24 mouse cellular contexts compared by ENCODE assay signal in the genomic region with DNA sequence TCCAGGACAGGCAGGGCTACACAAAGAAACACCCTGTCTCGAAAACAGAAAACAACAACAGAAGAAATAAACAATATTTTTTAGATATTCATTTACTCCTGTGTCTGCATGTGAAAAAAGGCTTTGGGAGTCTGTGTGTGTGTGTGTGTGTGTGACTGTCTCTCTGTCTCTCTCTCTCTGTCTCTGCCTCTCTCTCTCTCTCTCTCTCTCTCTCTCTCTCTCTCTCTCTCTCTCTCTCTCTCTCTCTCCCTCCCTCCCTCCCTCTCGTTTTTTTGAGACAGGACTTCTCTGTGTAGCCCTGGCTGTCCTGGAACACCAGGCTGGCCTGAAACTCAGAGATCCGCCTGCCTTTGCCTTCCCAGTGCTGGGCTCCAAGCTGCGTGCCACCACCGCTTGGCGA. TPM values are rescaled to one million over a fixed set of nuclear protein-coding genes. Genes with fewer than 3 reads are reported as not detected.
A peak's percentile ranks its signal among the peaks of the same experiment; 100 is the strongest.
DNase-seq lines count a peak whose midpoint lies in the region; ATAC-seq and TF ChIP-seq lines count a peak whose summit lies in the region.
"Had no signal": no experiment of that assay in that cellular context is flagged by ENCODE, and none has a peak within 500 bp of the region (broad histone marks: within the 10 kb centered on the region; RNA-seq: fewer than 3 reads in every experiment).

No protein-coding gene starts in this region.

- no peak overlapping the region for H3K4me3 ChIP-seq in hindbrain, embryonic 16.5 days (ENCODE audit: low read length)
- H3K4me3 ChIP-seq in hindbrain, embryonic 12.5 days = no peak overlapping the region
- no peak overlapping the region for H3K4me3 ChIP-seq in midbrain, embryonic 10.5 days
- no peak overlapping the region for H3K4me3 ChIP-seq in midbrain, postnatal 0 days (ENCODE audit: low read depth, low read length)
- H3K4me3 ChIP-seq in ES-E14 (ENCODE audit: insufficient read depth in 1 of 2, low read depth in 1 of 2, low read length in 2 of 2, poor library complexity in 1 of 2, severe bottlenecking in 1 of 2) = no peak overlapping the region; a peak in 1 of 4 replicates
- no peak overlapping the region for H3K4me3 ChIP-seq in embryonic facial prominence, embryonic 10.5 days
- H3K4me3 ChIP-seq: embryonic facial prominence, embryonic 15.5 days; heart, adult 2 months had no signal

- no peaks in the 10 kb centered on the region for H3K9me3 ChIP-seq in hindbrain, embryonic 16.5 days (ENCODE audit: control insufficient read depth, low read length)
- no peaks in the 10 kb centered on the region for H3K9me3 ChIP-seq in hindbrain, embryonic 12.5 days (replicated peaks)
- no peaks in the 10 kb centered on the region for H3K9me3 ChIP-seq in midbrain, embryonic 10.5 days (replicated peaks)
- no peaks in the 10 kb centered on the region for H3K9me3 ChIP-seq in midbrain, postnatal 0 days (ENCODE audit: low read length)
- H3K9me3 ChIP-seq in ES-E14 (ENCODE audit: control insufficient read depth, insufficient read depth, low read depth, low read length) = no peaks in the 10 kb centered on the region
- no peaks in the 10 kb centered on the region for H3K9me3 ChIP-seq in embryonic facial prominence, embryonic 10.5 days
- H3K9me3 ChIP-seq: embryonic facial prominence, embryonic 15.5 days; liver, embryonic 13.5 days; megakaryocyte, embryonic 14.5 days had no signal

- WGBS in hindbrain, embryonic 16.5 days = 76% methylated on average over 6 of the region's 6 CpGs
- WGBS in hindbrain, embryonic 12.5 days = 77% methylated on average over 5 of the region's 6 CpGs
- WGBS in midbrain, embryonic 10.5 days = 83% methylated on average over 6 of the region's 6 CpGs
- 77% methylated on average over 6 of the region's 6 CpGs for WGBS in midbrain, postnatal 0 days
- 86% methylated on average over 6 of the region's 6 CpGs for WGBS in embryonic facial prominence, embryonic 10.5 days

- DNase-seq in midbrain, embryonic 10.5 days (ENCODE audit: low spot score) = no peak
- DNase-seq in midbrain, postnatal 0 days (ENCODE audit: low spot score) = no peak
- no peak for DNase-seq in ES-E14 (ENCODE audit: low read depth, low spot score)
- DNase-seq in embryonic facial prominence, embryonic 10.5 days (ENCODE audit: low spot score) = no peak
- no peak for DNase-seq in urinary bladder, adult 2 months (ENCODE audit: low spot score)
- DNase-seq: adrenal gland, postnatal 25 days; B cell, adult 2 months; cerebellum, adult 9-10 months; gastrocnemius, postnatal 36 days; heart, adult 2 months; kidney, adult 9 months; kidney, postnatal 14 days; left cerebral cortex, postnatal 4 days; liver, embryonic 13.5 days; retina, postnatal 1 day; right cerebral cortex, postnatal 25 days; thymus, adult 18-20 months; thymus, postnatal 36 days had no signal

- TF ChIP-seq CTCF in midbrain, postnatal 0 days (IDR thresholded peaks at IDR 0.05) = no peak

- no peak overlapping the region for H3K27ac ChIP-seq in hindbrain, embryonic 16.5 days (ENCODE audit: low read depth, low read length)
- no peak overlapping the region for H3K27ac ChIP-seq in hindbrain, embryonic 12.5 days
- peak overlapping the region; percentile 29; the same call in 1 of the 2 replicates for H3K27ac ChIP-seq in midbrain, embryonic 10.5 days (replicated peaks)
- no peak overlapping the region for H3K27ac ChIP-seq in midbrain, postnatal 0 days (ENCODE audit: low read depth, low read length)
- no peak overlapping the region for H3K27ac ChIP-seq in ES-E14 (ENCODE audit: insufficient read depth, low read depth, low read length, poor library complexity, severe bottlenecking)
- 0 out of 2 replicates have a peak overlapping the region, but pooled peaks have one; percentile 66 for H3K27ac ChIP-seq in embryonic facial prominence, embryonic 10.5 days (replicated peaks)
- H3K27ac ChIP-seq: heart, adult 2 months; hindbrain, postnatal 0 days had no signal

- H3K36me3 ChIP-seq in hindbrain, embryonic 16.5 days (ENCODE audit: control insufficient read depth, insufficient read depth, low read length) = no peaks in the 10 kb centered on the region
- H3K36me3 ChIP-seq in hindbrain, embryonic 12.5 days = 0 out of 2 replicates have a peak, but pooled peaks cover under 1% of the 10 kb centered on the region
- H3K36me3 ChIP-seq in midbrain, embryonic 10.5 days = peaks cover 4% of the 10 kb centered on the region; the same call in 1 of the 2 replicates
- H3K36me3 ChIP-seq in midbrain, postnatal 0 days (ENCODE audit: insufficient read depth, low read length) = no peaks in the 10 kb centered on the region
- no peaks in the 10 kb centered on the region for H3K36me3 ChIP-seq in ES-E14 (ENCODE audit: control insufficient read depth, insufficient read depth, low read length, poor library complexity, severe bottlenecking)
- H3K36me3 ChIP-seq in embryonic facial prominence, embryonic 10.5 days (replicated peaks) = peaks cover 5% of the 10 kb centered on the region
- H3K36me3 ChIP-seq: embryonic facial prominence, embryonic 15.5 days; liver, embryonic 13.5 days had no signal

- no peak overlapping the region for H3K9ac ChIP-seq in hindbrain, embryonic 16.5 days (ENCODE audit: low read depth, low read length)
- H3K9ac ChIP-seq in hindbrain, embryonic 12.5 days = no peak overlapping the region
- no peak overlapping the region for H3K9ac ChIP-seq in midbrain, postnatal 0 days (replicated peaks; ENCODE audit: low read length, poor library complexity, severe bottlenecking)
- H3K9ac ChIP-seq in ES-E14 (ENCODE audit: insufficient read depth, low read depth, low read length, poor library complexity, severe bottlenecking) = peak overlapping the region; percentile 47; the same call in 1 of the 2 replicates
- H3K9ac ChIP-seq: embryonic facial prominence, embryonic 15.5 days had no signal

- no peak overlapping the region for H3K4me2 ChIP-seq in hindbrain, embryonic 16.5 days (ENCODE audit: low read length)
- no peak overlapping the region for H3K4me2 ChIP-seq in hindbrain, embryonic 12.5 days (replicated peaks)
- H3K4me2 ChIP-seq in midbrain, postnatal 0 days (ENCODE audit: low read depth, low read length, poor library complexity, severe bottlenecking) = no peak overlapping the region
- H3K4me2 ChIP-seq: embryonic facial prominence, embryonic 15.5 days had no signal

- 0 out of 2 replicates have a peak, but pooled peaks have one; percentile 3 for ATAC-seq in hindbrain, embryonic 16.5 days
- ATAC-seq in hindbrain, embryonic 12.5 days (ENCODE audit: low FRiP score) = no peak; the same call in 1 of the 2 replicates
- no peak for ATAC-seq in midbrain, postnatal 0 days (ENCODE audit: low FRiP score)

- H3K4me1 ChIP-seq in hindbrain, embryonic 16.5 days (ENCODE audit: control insufficient read depth, insufficient read depth, low read depth, low read length) = no peaks in the 10 kb centered on the region
- 0 out of 2 replicates have a peak, but pooled peaks cover 3% of the 10 kb centered on the region for H3K4me1 ChIP-seq in hindbrain, embryonic 12.5 days
- peaks cover 8% of the 10 kb centered on the region; the same call in 1 of the 2 replicates for H3K4me1 ChIP-seq in midbrain, embryonic 10.5 days
- no peaks in the 10 kb centered on the region for H3K4me1 ChIP-seq in midbrain, postnatal 0 days (ENCODE audit: insufficient read depth, low read length)
- peaks cover 5 to 17% of the 10 kb centered on the region in 2 experiments; a peak in 3 of 4 replicates for H3K4me1 ChIP-seq in ES-E14 (ENCODE audit: control insufficient read depth in 2 of 2, insufficient read depth in 2 of 2, low read length in 2 of 2, poor library complexity in 1 of 2)
- peaks cover 29% of the 10 kb centered on the region for H3K4me1 ChIP-seq in embryonic facial prominence, embryonic 10.5 days

- no peaks in the 10 kb centered on the region for H3K27me3 ChIP-seq in hindbrain, embryonic 16.5 days (replicated peaks; ENCODE audit: control insufficient read depth, insufficient read depth, low read length)
- H3K27me3 ChIP-seq in hindbrain, embryonic 12.5 days = no peaks in the 10 kb centered on the region
- no peaks in the 10 kb centered on the region for H3K27me3 ChIP-seq in midbrain, embryonic 10.5 days (ENCODE audit: low read depth, poor library complexity, severe bottlenecking)
- no peaks in the 10 kb centered on the region for H3K27me3 ChIP-seq in midbrain, postnatal 0 days (ENCODE audit: insufficient read depth, low read length)
- H3K27me3 ChIP-seq in embryonic facial prominence, embryonic 10.5 days (replicated peaks; ENCODE audit: low read depth, poor library complexity, severe bottlenecking) = no peaks in the 10 kb centered on the region
- H3K27me3 ChIP-seq: CH12.LX; embryonic facial prominence, embryonic 15.5 days; liver, embryonic 13.5 days had no signal

- in situ Hi-C loops in ES-E14 (cut with MboI; ENCODE audit: low sequenced_read_pairs in 2 of 2, unreplicated experiment in 2 of 2) = no loop called here

TF ChIP-seq in ES-E14, 5 proteins besides CTCF, POLR2A, EP300 and RAD21:
- TF ChIP-seq ZC3H11A (IDR thresholded peaks at IDR 0.05; ENCODE audit: borderline replicate concordance, low read depth, low read length) = no peak
- TF ChIP-seq ZNF384 (IDR thresholded peaks at IDR 0.05; ENCODE audit: low read depth, low read length) = no peak
- TF ChIP-seq CHD2 (IDR thresholded peaks at IDR 0.05; ENCODE audit: low read depth, low read length) = no peak
- TF ChIP-seq HCFC1 (IDR thresholded peaks at IDR 0.05; ENCODE audit: borderline replicate concordance, insufficient read depth, low read length) = no peak
- TF ChIP-seq MAFK (IDR thresholded peaks at IDR 0.05; ENCODE audit: insufficient read depth, low read depth, low read length) = no peak
TF ChIP-seq in ES-E14: peak in this region for 0.

RNA-seq across cellular contexts. Expression of a gene that starts 8.9 kb away (rescaled TPM):
- 7.1 and 9.1 TPM in 2 replicates for polyA plus RNA-seq in hindbrain, embryonic 16.5 days (2015; fragmentation: Nextera tagmentation; extraction: Ambion mirVana)
- 16.5 and 16.6 TPM in 2 replicates for polyA plus RNA-seq in hindbrain, embryonic 12.5 days (2016; fragmentation: Nextera tagmentation; extraction: Ambion mirVana)
- 18.0 and 18.7 TPM in 2 replicates for polyA plus RNA-seq in midbrain, embryonic 10.5 days (2016; fragmentation: Nextera tagmentation; extraction: Ambion mirVana)
- 10.4 and 12.6 TPM in 2 replicates for total RNA-seq in midbrain, postnatal 0 days (2014; rRNA removed)
- polyA plus RNA-seq in midbrain, postnatal 0 days (2015; fragmentation: Nextera tagmentation; extraction: Ambion mirVana) = 4.5 and 4.8 TPM in 2 replicates
- 14.8 and 18.4 TPM in 2 replicates for total RNA-seq in ES-E14 (2012; rRNA removed)
- polyA plus RNA-seq in embryonic facial prominence, embryonic 10.5 days (2016; fragmentation: Nextera tagmentation; extraction: Ambion mirVana) = 19.0 TPM in 2 replicates
- polyA plus RNA-seq in urinary bladder, adult 2 months (2012; rRNA removed) = 13.7 and 14.0 TPM in 2 replicates

Comparison
In these comparisons a context has a peak if more than half of its experiments do, and no peak if none do; other contexts are left out.
1. H3K27ac ChIP-seq: peak in midbrain, embryonic 10.5 days (single experiment) and embryonic facial prominence, embryonic 10.5 days (single experiment); none in hindbrain, embryonic 16.5 days (single experiment), hindbrain, embryonic 12.5 days (single experiment), midbrain, postnatal 0 days (single experiment) and ES-E14 (single experiment).